Mouse (Mus musculus) hindbrain, postnatal 0 days (tissue): ENCODE measurements at regions not wholly inside any gene's neighbourhood (a gene's known extent, or its start where the extent isn't known, plus 50 kb on each side); places are given as distances from the start of the nearest gene placed in this dataset.

ENCODE experiments used
- ATAC-seq: fragments of 200-750 bp; cut with Nextera tagmentation; 2 replicates; pipeline ENCODE4 v1.8.0; 2017; ENCODE audit warnings: mild to moderate bottlenecking, moderate TSS enrichment, moderate library complexity
- DNase-seq: peaks from one replicate; pipeline ENCODE4 v3.0.0-alpha.2; 2015; ENCODE audit warnings: low spot score
- H3K27ac ChIP-seq: fragments of 300-500 bp; sonication (generic); 2 replicates; pipeline ENCODE4 v1.5.1; 2014; ENCODE audit warnings: mild to moderate bottlenecking
- H3K27me3 ChIP-seq: fragments of 300-500 bp; sonication (generic); 2 replicates; pipeline ENCODE4 v1.6.1; 2014; ENCODE audit warnings: low read length, mixed read lengths; ENCODE audit not compliant: insufficient read depth
- H3K36me3 ChIP-seq: fragments of 300-500 bp; sonication (generic); 2 replicates; pipeline ENCODE4 v1.6.1; 2014; ENCODE audit warnings: low read length, mixed read lengths; ENCODE audit not compliant: insufficient read depth
- H3K4me1 ChIP-seq: fragments of 300-500 bp; sonication (generic); 2 replicates; pipeline ENCODE4 v1.6.1; 2014; ENCODE audit warnings: antibody characterized with exemption, low read length, mixed read lengths; ENCODE audit not compliant: insufficient read depth
- H3K4me2 ChIP-seq: fragments of 300-500 bp; sonication (generic); 2 replicates; pipeline ENCODE4 v1.6.1; 2014; ENCODE audit warnings: low read depth, mild to moderate bottlenecking, low read length, moderate library complexity, mixed read lengths
- H3K4me3 ChIP-seq: fragments of 300-500 bp; sonication (generic); 2 replicates; pipeline ENCODE4 v1.5.1; 2014; ENCODE audit warnings: low read length
- H3K9ac ChIP-seq: fragments of 300-500 bp; sonication (generic); replicated peaks from 2 replicates; pipeline ENCODE4 v1.6.1; 2014; ENCODE audit warnings: mild to moderate bottlenecking, low read length, moderate library complexity, mixed read lengths
- H3K9me3 ChIP-seq: fragments of 300-500 bp; sonication (generic); 2 replicates; pipeline ENCODE4 v1.6.1; 2016; ENCODE audit warnings: low read length, mixed read lengths
- CTCF ChIP-seq: IDR thresholded peaks from 2 replicates; pipeline ENCODE4 v1.5.1; 2016; ENCODE audit warnings: antibody characterized with exemption, control low read depth, low read depth
- WGBS: fragments of 180-500 bp; shearing (Covaris S2); extraction: QIAGEN DNeasy Blood & Tissue Kit; methylation state at CpG from one replicate; pipeline ENCODE4 v1.1.7; 2014; 5-methylcytosine and 5-hydroxymethylcytosine counted together

DNA sequence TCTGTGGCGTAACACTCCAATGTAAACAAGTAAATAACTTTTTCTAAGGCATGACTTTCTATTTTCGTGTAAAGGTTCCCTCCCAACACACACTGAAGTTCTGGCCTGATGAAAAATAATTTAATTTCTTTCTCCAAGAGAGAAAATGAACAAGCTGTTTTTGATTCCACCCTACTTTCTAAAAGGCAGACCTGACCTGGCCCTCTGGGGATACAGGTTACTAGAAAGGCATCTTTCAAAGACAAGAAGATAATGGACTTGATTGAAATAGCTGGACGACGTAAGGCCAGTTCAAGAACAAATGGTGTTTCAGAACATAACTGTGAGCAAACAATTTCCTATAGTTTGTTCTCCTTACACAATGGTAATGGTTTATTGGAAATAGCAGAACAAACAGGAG lies 273.5 kb downstream of the Ptprc start:
- no peak for DNase-seq

DNA sequence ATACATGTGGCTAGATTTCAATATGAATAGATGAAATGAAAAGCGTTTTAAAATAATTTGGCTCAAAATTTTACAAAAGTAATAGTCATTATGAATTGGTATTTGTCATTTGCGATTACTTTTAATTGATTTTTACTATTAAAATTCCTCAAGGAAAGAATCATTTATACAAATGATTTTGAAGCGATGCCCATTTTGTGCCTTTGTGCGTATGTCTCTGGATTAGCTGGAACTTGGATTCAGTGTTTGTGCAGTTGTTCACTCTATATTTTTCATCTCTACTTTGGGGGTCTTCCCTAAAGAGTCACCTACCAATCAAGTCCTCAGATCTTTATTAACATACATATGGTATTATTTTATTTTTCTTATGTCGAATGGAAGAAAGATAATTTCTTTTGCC lies 274.3 kb downstream of the Ptprc start:
- WGBS: 16% methylated on average over 5 of the region's 5 CpGs
- peak overlapping the region; percentile 75 for H3K4me3 ChIP-seq
- H3K9ac ChIP-seq: peak overlapping the region; percentile 76
- H3K27ac ChIP-seq: peak overlapping the region; percentile 94
- no peak for ATAC-seq
- H3K4me2 ChIP-seq: peak overlapping the region; percentile 65
- no peaks in the 10 kb centered on the region for H3K9me3 ChIP-seq
- DNase-seq: peak; percentile 56
- no peaks in the 10 kb centered on the region for H3K36me3 ChIP-seq
- no peak for TF ChIP-seq CTCF
- H3K27me3 ChIP-seq: no peaks in the 10 kb centered on the region
- H3K4me1 ChIP-seq: peaks cover 15% of the 10 kb centered on the region

More for the DNA sequence above, 273.5 kb downstream of the Ptprc start:
- Histone ChIP-seq H3K4me3 (peak overlapping the region; percentile 75), H3K9ac (peak overlapping the region; percentile 76), H3K36me3 (no peaks in the 10 kb centered on the region), H3K27me3 (no peaks in the 10 kb centered on the region), H3K27ac (peak overlapping the region; percentile 54; the same call in 1 of the 2 replicates), H3K4me2 (peak overlapping the region; percentile 65), H3K9me3 (no peaks in the 10 kb centered on the region), H3K4me1 (peaks cover 15% of the 10 kb centered on the region)
- WGBS: 21% methylated on average over 4 of the region's 4 CpGs
- no peak for ATAC-seq
- no peak for TF ChIP-seq CTCF

- under 1% methylated on average over 8 of the region's 8 CpGs for WGBS
- DNase-seq (peak; percentile 70), ATAC-seq (peak; percentile 56)
- H3K36me3 ChIP-seq: no peaks in the 10 kb centered on the region
- peak overlapping the region; percentile 75 for H3K4me3 ChIP-seq
- TF ChIP-seq CTCF: no peak
- no peaks in the 10 kb centered on the region for H3K27me3 ChIP-seq
- H3K27ac ChIP-seq: peak overlapping the region; percentile 94
- H3K9me3 ChIP-seq: no peaks in the 10 kb centered on the region
- H3K4me2 ChIP-seq: peak overlapping the region; percentile 65
- peaks cover 11% of the 10 kb centered on the region for H3K4me1 ChIP-seq
- H3K9ac ChIP-seq: peak overlapping the region; percentile 76
These were observed 274.9 kb downstream of the Ptprc start for GRCm38 (mm10) chr1:137900621-137901071.

DNA sequence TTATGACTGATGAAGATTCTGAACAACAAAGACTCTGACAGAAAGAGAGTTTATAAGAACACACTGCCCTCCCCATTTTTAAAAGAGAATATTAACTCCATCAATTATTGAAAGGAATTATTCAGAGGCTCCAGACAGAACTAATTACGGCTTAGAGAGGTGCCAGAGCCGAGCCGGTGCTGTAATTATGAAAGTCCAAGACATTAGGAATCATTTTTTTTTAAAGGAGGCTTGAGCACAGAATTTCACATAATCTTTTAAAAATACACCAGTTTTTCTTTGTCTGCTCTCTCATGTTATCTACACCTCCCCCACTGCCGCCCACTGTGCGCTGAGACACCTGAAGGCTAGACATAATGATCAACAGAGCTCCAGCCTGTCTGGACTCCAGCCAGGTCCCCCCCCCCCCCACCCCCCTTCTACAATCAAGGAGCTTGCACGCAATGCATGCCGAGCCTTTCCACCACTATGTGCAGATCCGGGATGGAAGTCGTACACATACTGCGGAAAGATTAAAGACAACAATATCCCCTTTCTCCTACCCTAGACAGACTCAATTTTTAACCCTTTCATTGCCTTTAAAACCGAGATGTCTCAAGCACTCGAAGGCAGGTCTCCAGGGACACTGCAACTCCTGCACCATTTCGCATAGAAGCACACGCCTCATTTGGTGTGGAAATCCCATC lies 275.4 kb downstream of the Ptprc start:
- H3K27me3 ChIP-seq: no peaks in the 10 kb centered on the region
- peak; percentile 88 for DNase-seq
- H3K4me3 ChIP-seq: peak overlapping the region; percentile 75
- H3K9ac ChIP-seq: peak overlapping the region; percentile 76
- no peaks in the 10 kb centered on the region for H3K9me3 ChIP-seq
- under 1% methylated on average over 14 of the region's 14 CpGs for WGBS
- H3K36me3 ChIP-seq: no peaks in the 10 kb centered on the region
- no peak for TF ChIP-seq CTCF
- H3K27ac ChIP-seq: peak overlapping the region; percentile 94
- peak; percentile 86 for ATAC-seq
- peak overlapping the region; percentile 65 for H3K4me2 ChIP-seq
- peaks cover 8% of the 10 kb centered on the region; the same call in 1 of the 2 replicates for H3K4me1 ChIP-seq

- Histone ChIP-seq H3K9ac (peak overlapping the region; percentile 76), H3K4me3 (peak overlapping the region; percentile 75), H3K27me3 (no peaks in the 10 kb centered on the region), H3K9me3 (no peaks in the 10 kb centered on the region), H3K4me1 (peaks cover 8% of the 10 kb centered on the region; the same call in 1 of the 2 replicates), H3K36me3 (no peaks in the 10 kb centered on the region), H3K27ac (peak overlapping the region; percentile 94), H3K4me2 (peak overlapping the region; percentile 65)
- ATAC-seq (no peak), DNase-seq (peak; percentile 55)
- WGBS: under 1% methylated on average over 6 of the region's 6 CpGs
- TF ChIP-seq CTCF: no peak
These were observed 276.2 kb downstream of the Ptprc start for GRCm38 (mm10) chr1:137899305-137899704.

DNA sequence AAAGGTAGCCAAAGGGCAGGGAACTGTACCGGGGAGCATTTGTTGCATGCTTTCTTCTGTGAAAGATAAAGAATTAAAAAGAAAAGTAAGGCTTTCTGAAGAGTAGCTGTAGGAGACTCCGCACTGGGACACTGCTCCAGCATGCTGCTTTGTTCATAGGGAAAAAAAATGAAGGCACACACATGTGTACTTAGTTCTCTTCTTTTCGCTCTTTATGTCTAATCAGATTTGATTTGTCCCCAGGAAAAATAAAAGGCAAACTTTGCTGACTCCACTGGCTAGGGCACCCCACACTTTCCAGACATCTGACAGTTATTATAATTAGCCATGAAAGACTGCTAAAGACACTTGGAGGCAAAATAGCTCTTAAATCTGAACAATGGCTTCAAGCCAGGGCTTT lies 276.6 kb downstream of the Ptprc start:
- Histone ChIP-seq H3K27ac (peak overlapping the region; percentile 94), H3K27me3 (no peaks in the 10 kb centered on the region), H3K9ac (peak overlapping the region; percentile 76), H3K4me2 (peak overlapping the region; percentile 65), H3K9me3 (no peaks in the 10 kb centered on the region), H3K4me1 (peaks cover 8% of the 10 kb centered on the region; the same call in 1 of the 2 replicates), H3K4me3 (peak overlapping the region; percentile 75), H3K36me3 (no peaks in the 10 kb centered on the region)
- ATAC-seq: no peak
- peak; percentile 56 for DNase-seq
- 0% methylated on average over 3 of the region's 3 CpGs for WGBS
- TF ChIP-seq CTCF: no peak

- under 1% methylated on average over 11 of the region's 11 CpGs for WGBS
- peak overlapping the region; percentile 75 for H3K4me3 ChIP-seq
- DNase-seq: peak; percentile 94
- peaks cover 8% of the 10 kb centered on the region; the same call in 1 of the 2 replicates for H3K4me1 ChIP-seq
- peak overlapping the region; percentile 65 for H3K4me2 ChIP-seq
- peak; percentile 97 for ATAC-seq
- no peaks in the 10 kb centered on the region for H3K9me3 ChIP-seq
- peak overlapping the region; percentile 76 for H3K9ac ChIP-seq
- peak overlapping the region; percentile 94 for H3K27ac ChIP-seq
- peak; percentile 13; the same call in 1 of the 2 replicates for TF ChIP-seq CTCF
- H3K27me3 ChIP-seq: no peaks in the 10 kb centered on the region
- no peaks in the 10 kb centered on the region for H3K36me3 ChIP-seq
These were observed 277.1 kb downstream of the Ptprc start for GRCm38 (mm10) chr1:137898397-137898796.
